Comparison of ENCODE assay signal across 8 mouse cellular contexts in genomic region chr12:111386642-111387120, GRCm38 (mm10). TPM values are rescaled to one million over a fixed set of nuclear protein-coding genes. Genes with fewer than 3 reads are reported as not detected.
DNase-seq lines count a peak whose midpoint lies in the region; ATAC-seq and TF ChIP-seq lines count a peak whose summit lies in the region.

No protein-coding gene starts in this region.

- ATAC-seq in heart, embryonic 16.5 days (replicated peaks; ENCODE audit: extremely low read depth, insufficient read depth, low FRiP score): peak; percentile 91
- ATAC-seq in limb, embryonic 13.5 days (ENCODE audit: low FRiP score, low read depth): peak; percentile 40; the same call in 1 of the 2 replicates

- no peak overlapping the region for H3K4me3 ChIP-seq in gastrocnemius, adult 2 months
- H3K4me3 ChIP-seq in heart, embryonic 16.5 days (ENCODE audit: low read length): no peak overlapping the region
- no peak overlapping the region for H3K4me3 ChIP-seq in limb, embryonic 13.5 days

- H3K4me1 ChIP-seq in heart, embryonic 16.5 days (ENCODE audit: control insufficient read depth, insufficient read depth, low read length): peaks cover 14% of the 10 kb centered on the region
- H3K4me1 ChIP-seq in limb, embryonic 13.5 days: peaks cover 9% of the 10 kb centered on the region; the same call in 1 of the 2 replicates

- peak; percentile 36 for DNase-seq in gastrocnemius, adult 2 months
- no peak for DNase-seq in gastrocnemius, postnatal 36 days
- DNase-seq in skeletal muscle tissue, adult 2 months (ENCODE audit: low read depth, low spot score): peak; percentile 51
- DNase-seq in ovary, postnatal 14 days (ENCODE audit: low spot score): no peak
- no peak for DNase-seq in frontal cortex, postnatal 14 days (ENCODE audit: low spot score in 2 of 2)
- no peak for DNase-seq in cerebellum, postnatal 14 days

- H3K27ac ChIP-seq in gastrocnemius, adult 2 months: peak overlapping the region; percentile 75
- peak overlapping the region; percentile 82 for H3K27ac ChIP-seq in heart, embryonic 16.5 days (ENCODE audit: low read length)
- no peak overlapping the region for H3K27ac ChIP-seq in limb, embryonic 13.5 days

- H3K4me2 ChIP-seq in heart, embryonic 16.5 days (ENCODE audit: low read depth, low read length): no peak overlapping the region; the same call in 1 of the 2 replicates
- H3K4me2 ChIP-seq in limb, embryonic 13.5 days (replicated peaks): no peak overlapping the region

- WGBS in heart, embryonic 16.5 days: 23% methylated on average over 8 of the region's 8 CpGs
- WGBS in limb, embryonic 13.5 days: 64% methylated on average over 8 of the region's 8 CpGs

- no peaks in the 10 kb centered on the region for H3K27me3 ChIP-seq in heart, embryonic 16.5 days (ENCODE audit: control insufficient read depth, insufficient read depth, low read length)
- H3K27me3 ChIP-seq in limb, embryonic 13.5 days: no peaks in the 10 kb centered on the region

- peak overlapping the region; percentile 20; the same call in 1 of the 2 replicates for H3K9ac ChIP-seq in heart, embryonic 16.5 days (ENCODE audit: low read length)
- no peak overlapping the region for H3K9ac ChIP-seq in limb, embryonic 13.5 days

- intact Hi-C loops in gastrocnemius, adult 2 months (cut with DNase I): no loop called here
- intact Hi-C loops in gastrocnemius, postnatal 36 days (cut with DNase I): no loop called here

- no peak for TF ChIP-seq CTCF in gastrocnemius, adult 2 months (IDR thresholded peaks at IDR 0.05)

- no peaks in the 10 kb centered on the region for H3K9me3 ChIP-seq in heart, embryonic 16.5 days (replicated peaks; ENCODE audit: control insufficient read depth, low read length)
- H3K9me3 ChIP-seq in limb, embryonic 13.5 days: no peaks in the 10 kb centered on the region

- H3K36me3 ChIP-seq in heart, embryonic 16.5 days (ENCODE audit: control insufficient read depth, insufficient read depth): no peaks in the 10 kb centered on the region
- no peaks in the 10 kb centered on the region for H3K36me3 ChIP-seq in limb, embryonic 13.5 days

RNA-seq across cellular contexts. Expression of gene Cdc42bpb, which starts 9.2 kb away (rescaled TPM):
- 10 to 100 TPM; 16.3 to 24.3 TPM for total RNA-seq in gastrocnemius, adult 2 months (2021)
- total RNA-seq in gastrocnemius, postnatal 36 days (2021): 10 to 100 TPM; 18.6 to 18.7 TPM
- polyA plus RNA-seq in heart, embryonic 16.5 days (2015; fragmentation: Nextera tagmentation; extraction: Ambion mirVana): 19.6 and 27.3 TPM in 2 replicates
- 26.5 and 32.4 TPM in 2 replicates for polyA plus RNA-seq in limb, embryonic 13.5 days (2015; fragmentation: Nextera tagmentation; extraction: Ambion mirVana)

RNA-seq across cellular contexts. Expression of gene Lbhd2, which starts 19.9 kb away (rescaled TPM):
- total RNA-seq in gastrocnemius, adult 2 months (2021): not detected
- total RNA-seq in gastrocnemius, postnatal 36 days (2021): not detected
- polyA plus RNA-seq in heart, embryonic 16.5 days (2015; fragmentation: Nextera tagmentation; extraction: Ambion mirVana): 1.3 and 1.4 TPM in 2 replicates
- 9.5 and 13.8 TPM in 2 replicates for polyA plus RNA-seq in limb, embryonic 13.5 days (2015; fragmentation: Nextera tagmentation; extraction: Ambion mirVana)

RNA-seq across cellular contexts. Expression of gene Exoc3l4, which starts 30.1 kb away (rescaled TPM):
- 1 to 10 TPM in 1 of 2 experiments, under 1 TPM in 1; 0.56 to 1.5 TPM for total RNA-seq in gastrocnemius, adult 2 months (2021)
- 1 to 10 TPM; 1.8 to 4.6 TPM for total RNA-seq in gastrocnemius, postnatal 36 days (2021)
- 13.3 and 14.9 TPM in 2 replicates for polyA plus RNA-seq in heart, embryonic 16.5 days (2015; fragmentation: Nextera tagmentation; extraction: Ambion mirVana)
- polyA plus RNA-seq in limb, embryonic 13.5 days (2015; fragmentation: Nextera tagmentation; extraction: Ambion mirVana): 6.6 and 6.9 TPM in 2 replicates

RNA-seq across cellular contexts. Expression of gene Tnfaip2, which starts 55.6 kb away (rescaled TPM):
- total RNA-seq in gastrocnemius, adult 2 months (2021): 10 to 100 TPM; 29.1 to 54.8 TPM
- 10 to 100 TPM; 22.0 to 22.6 TPM for total RNA-seq in gastrocnemius, postnatal 36 days (2021)
- polyA plus RNA-seq in heart, embryonic 16.5 days (2015; fragmentation: Nextera tagmentation; extraction: Ambion mirVana): 3.2 and 4.8 TPM in 2 replicates
- 7.4 and 7.8 TPM in 2 replicates for polyA plus RNA-seq in limb, embryonic 13.5 days (2015; fragmentation: Nextera tagmentation; extraction: Ambion mirVana)

Comparison
In these comparisons a context has a peak if more than half of its experiments do, and no peak if none do; other contexts are left out.
1. DNase-seq: peak in gastrocnemius, adult 2 months (single experiment) and skeletal muscle tissue, adult 2 months (single experiment); none in gastrocnemius, postnatal 36 days (0 of 2), ovary, postnatal 14 days (single experiment), frontal cortex, postnatal 14 days (0 of 2) and cerebellum, postnatal 14 days (0 of 2).